In genomic region chr11:101173631-101174388, GRCm38 (mm10) we compare ENCODE assay signal across 8 mouse cellular contexts. TPM values are rescaled to one million over a fixed set of nuclear protein-coding genes. Genes with fewer than 3 reads are reported as not detected.
DNase-seq lines count a peak whose midpoint lies in the region; ATAC-seq and TF ChIP-seq lines count a peak whose summit lies in the region.

No protein-coding gene starts in this region.

- H3K4me1 ChIP-seq in limb, embryonic 14.5 days (ENCODE audit: control insufficient read depth, insufficient read depth, low read length), result peaks cover 34% of the 10 kb centered on the region
- H3K4me1 ChIP-seq in midbrain, embryonic 13.5 days (replicated peaks), result peaks cover 86% of the 10 kb centered on the region

- H3K27me3 ChIP-seq in limb, embryonic 14.5 days (ENCODE audit: control insufficient read depth, insufficient read depth, low read length), result peaks cover 61% of the 10 kb centered on the region
- peaks cover 70% of the 10 kb centered on the region for H3K27me3 ChIP-seq in midbrain, embryonic 13.5 days

- peak; percentile 84 for ATAC-seq in inflammation-experienced regulatory T-cells, adult 6 months
- peak; percentile 38; the same call in 1 of the 2 replicates for ATAC-seq in limb, embryonic 14.5 days (ENCODE audit: low FRiP score, low read depth)
- peak; percentile 67 for ATAC-seq in midbrain, embryonic 13.5 days

- H3K4me2 ChIP-seq in limb, embryonic 14.5 days (replicated peaks; ENCODE audit: low read depth, low read length, severe bottlenecking), result peak overlapping the region; percentile 80
- H3K4me2 ChIP-seq in midbrain, embryonic 13.5 days (replicated peaks), result peak overlapping the region; percentile 63

- DNase-seq in ovary, adult 18-20 months (ENCODE audit: low spot score), result peak; percentile 76
- DNase-seq in ovary, postnatal 10 days (ENCODE audit: low spot score), result no peak
- DNase-seq in embryo, embryonic 10 days (ENCODE audit: low spot score), result peak; percentile 86
- DNase-seq in gastrocnemius, postnatal 4 days (ENCODE audit: low spot score in 2 of 2), result peak; percentile 63 to 80
- DNase-seq in limb, embryonic 14.5 days (ENCODE audit: low spot score), result peak; percentile 63
- peak; percentile 71 to 87 for DNase-seq in spleen, postnatal 4 days (ENCODE audit: low spot score in 2 of 2)

- no peaks in the 10 kb centered on the region for H3K9me3 ChIP-seq in limb, embryonic 14.5 days (ENCODE audit: control insufficient read depth, low read length)
- no peaks in the 10 kb centered on the region for H3K9me3 ChIP-seq in midbrain, embryonic 13.5 days

- H3K27ac ChIP-seq in limb, embryonic 14.5 days (replicated peaks; ENCODE audit: low read depth, low read length), result no peak overlapping the region
- peak overlapping the region; percentile 74 for H3K27ac ChIP-seq in midbrain, embryonic 13.5 days

- peak overlapping the region; percentile 45 for H3K9ac ChIP-seq in limb, embryonic 14.5 days (ENCODE audit: low read depth, low read length, severe bottlenecking)
- H3K9ac ChIP-seq in midbrain, embryonic 13.5 days (replicated peaks), result peak overlapping the region; percentile 64

- TF ChIP-seq POLR2A in limb, embryonic 14.5 days (IDR thresholded peaks at IDR 0.05; ENCODE audit: borderline replicate concordance, extremely low read depth, insufficient read depth, insufficient read length), result no peak

- WGBS in limb, embryonic 14.5 days, result 2% methylated on average over 58 of the region's 61 CpGs
- under 1% methylated on average over 61 of the region's 61 CpGs for WGBS in midbrain, embryonic 13.5 days

- no peaks in the 10 kb centered on the region for H3K36me3 ChIP-seq in limb, embryonic 14.5 days (ENCODE audit: control insufficient read depth, insufficient read depth, low read length)
- H3K36me3 ChIP-seq in midbrain, embryonic 13.5 days, result no peaks in the 10 kb centered on the region

- H3K4me3 ChIP-seq in limb, embryonic 14.5 days (replicated peaks; ENCODE audit: low read length), result peak overlapping the region; percentile 35
- H3K4me3 ChIP-seq in midbrain, embryonic 13.5 days (replicated peaks), result peak overlapping the region; percentile 36

RNA-seq across cellular contexts. Expression of gene Ccr10, which starts 1.4 kb away (rescaled TPM):
- total RNA-seq in gastrocnemius, postnatal 4 days (2021), result under 1 TPM; 0.36 to 0.37 TPM
- under 1 TPM in 2 of 3 experiments, not detected in 1; 0.33 to 0.55 TPM for polyA plus RNA-seq in inflammation-experienced regulatory T-cells, adult 6 months (2017; shearing (Covaris generic))
- 0.09 and 0.17 TPM in 2 replicates for polyA plus RNA-seq in limb, embryonic 14.5 days (2012; rRNA removed)
- polyA plus RNA-seq in limb, embryonic 14.5 days (2014; fragmentation: Nextera tagmentation; extraction: Ambion mirVana), result 0.11 and 0.41 TPM in 2 replicates
- 0.19 and 0.38 TPM in 2 replicates for polyA plus RNA-seq in midbrain, embryonic 13.5 days (2015; fragmentation: Nextera tagmentation; extraction: Ambion mirVana)

RNA-seq across cellular contexts. Expression of gene Plekhh3, which starts 2.7 kb away (rescaled TPM):
- 10 to 100 TPM; 39.5 to 41.4 TPM for total RNA-seq in gastrocnemius, postnatal 4 days (2021)
- not detected for polyA plus RNA-seq in inflammation-experienced regulatory T-cells, adult 6 months (2017; shearing (Covaris generic))
- 17.4 and 20.6 TPM in 2 replicates for polyA plus RNA-seq in limb, embryonic 14.5 days (2012; rRNA removed)
- polyA plus RNA-seq in limb, embryonic 14.5 days (2014; fragmentation: Nextera tagmentation; extraction: Ambion mirVana), result 19.6 and 20.5 TPM in 2 replicates
- 7.3 and 8.1 TPM in 2 replicates for polyA plus RNA-seq in midbrain, embryonic 13.5 days (2015; fragmentation: Nextera tagmentation; extraction: Ambion mirVana)

RNA-seq across cellular contexts. Expression of gene Cntnap1, which starts 3.5 kb away (rescaled TPM):
- 1 to 10 TPM; 3.2 to 4.1 TPM for total RNA-seq in gastrocnemius, postnatal 4 days (2021)
- under 1 TPM in 2 of 3 experiments, not detected in 1; 0.09 to 0.15 TPM for polyA plus RNA-seq in inflammation-experienced regulatory T-cells, adult 6 months (2017; shearing (Covaris generic))
- polyA plus RNA-seq in limb, embryonic 14.5 days (2012; rRNA removed), result 1.5 and 2.1 TPM in 2 replicates
- 0.56 and 0.64 TPM in 2 replicates for polyA plus RNA-seq in limb, embryonic 14.5 days (2014; fragmentation: Nextera tagmentation; extraction: Ambion mirVana)
- 1.3 and 1.5 TPM in 2 replicates for polyA plus RNA-seq in midbrain, embryonic 13.5 days (2015; fragmentation: Nextera tagmentation; extraction: Ambion mirVana)

RNA-seq across cellular contexts. Expression of gene Tubg2, which starts 18.1 kb away (rescaled TPM):
- total RNA-seq in gastrocnemius, postnatal 4 days (2021), result 1 to 10 TPM; 6.8 TPM
- 1 to 10 TPM; 1.2 to 1.8 (median 1.5) TPM for polyA plus RNA-seq in inflammation-experienced regulatory T-cells, adult 6 months (2017; shearing (Covaris generic))
- 6.2 and 7.3 TPM in 2 replicates for polyA plus RNA-seq in limb, embryonic 14.5 days (2012; rRNA removed)
- 7.1 and 8.0 TPM in 2 replicates for polyA plus RNA-seq in limb, embryonic 14.5 days (2014; fragmentation: Nextera tagmentation; extraction: Ambion mirVana)
- polyA plus RNA-seq in midbrain, embryonic 13.5 days (2015; fragmentation: Nextera tagmentation; extraction: Ambion mirVana), result 29.8 and 31.6 TPM in 2 replicates

RNA-seq across cellular contexts. Expression of gene Ezh1, which starts 52.5 kb away (rescaled TPM):
- total RNA-seq in gastrocnemius, postnatal 4 days (2021), result 10 to 100 TPM; 19.3 to 24.6 TPM
- 10 to 100 TPM; 38.0 to 70.6 (median 62.7) TPM for polyA plus RNA-seq in inflammation-experienced regulatory T-cells, adult 6 months (2017; shearing (Covaris generic))
- 28.3 and 28.4 TPM in 2 replicates for polyA plus RNA-seq in limb, embryonic 14.5 days (2012; rRNA removed)
- polyA plus RNA-seq in limb, embryonic 14.5 days (2014; fragmentation: Nextera tagmentation; extraction: Ambion mirVana), result 14.4 and 17.0 TPM in 2 replicates
- 17.6 and 17.7 TPM in 2 replicates for polyA plus RNA-seq in midbrain, embryonic 13.5 days (2015; fragmentation: Nextera tagmentation; extraction: Ambion mirVana)
